Mouse (Mus musculus) olfactory bulb, adult 2 months (tissue): ENCODE data around the gene Il2rg. TPM values are rescaled to one million over a fixed set of nuclear protein-coding genes. Genes with fewer than 3 reads are reported as not detected.

Experiments
- H3K27ac ChIP-seq: fragments of 200-500 bp; 2 replicates; pipeline ENCODE4 v1.5.1; 2012; ENCODE audit warnings: low read depth, low read length; ENCODE audit not compliant: insufficient read depth
- H3K4me1 ChIP-seq: fragments of 200-500 bp; 2 replicates; pipeline ENCODE4 v1.6.1; 2012; ENCODE audit warnings: low read length; ENCODE audit not compliant: control insufficient read depth, insufficient read depth
- H3K4me3 ChIP-seq: fragments of 200-500 bp; 2 replicates; pipeline ENCODE4 v1.5.1; 2012; ENCODE audit warnings: mild to moderate bottlenecking, low read depth, low read length, moderate library complexity; ENCODE audit not compliant: insufficient read depth
- CTCF ChIP-seq: fragments of 200-500 bp; IDR thresholded peaks from 2 replicates; pipeline ENCODE4 v1.5.1; 2012; ENCODE audit warnings: low read depth, mild to moderate bottlenecking, low read length, moderate library complexity; ENCODE audit not compliant: insufficient read depth
- POLR2A ChIP-seq: fragments of 200-500 bp; IDR thresholded peaks from 2 replicates; pipeline ENCODE4 v1.6.1; 2012; ENCODE audit warnings: mild to moderate bottlenecking, low read depth, low read length, moderate library complexity; ENCODE audit not compliant: insufficient read depth
- WGBS: fragments of 180-500 bp; shearing (Covaris S2); methylation state at CpG from one replicate; pipeline ENCODE4 v1.1.7; 2018; 5-methylcytosine and 5-hydroxymethylcytosine counted together
- polyA plus RNA-seq: library from polyadenylated mRNA; stranded (reverse); fragments of >200 nt; gene quantifications from 2 replicates; pipeline ENCODE4 v1.2.4, GENCODE M21; 2012; ENCODE audit warnings: low replicate concordance; ENCODE audit not compliant: missing spikeins, insufficient read depth, insufficient read length

The Il2rg gene
- polyA plus RNA-seq, 1 experiment, result not detected

DNA sequence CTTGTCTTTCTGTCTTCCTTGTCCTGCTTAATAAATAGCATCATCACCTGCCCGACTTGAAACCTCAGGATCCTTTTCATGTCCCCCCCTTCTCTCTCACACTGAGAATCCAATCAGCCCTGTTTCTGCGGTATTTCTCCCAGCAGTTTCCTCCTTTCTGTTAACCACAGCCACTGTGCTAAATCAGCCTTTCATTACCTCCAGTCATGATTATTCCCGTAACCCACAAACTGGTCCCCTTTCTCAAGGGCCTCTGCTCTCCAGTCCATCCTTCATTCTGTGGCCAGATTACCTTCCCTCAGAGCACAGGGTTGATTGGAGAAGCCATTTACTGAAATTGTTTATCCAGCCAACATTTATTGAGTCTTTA lies 685 bp upstream of the Il2rg start, which contains the start of gene Gm20489:
Gm20489 (minus strand) TSS at position 269 of the 370 bp plus-strand sequence.
- Histone ChIP-seq H3K4me1 (no peaks in the 10 kb centered on the region), H3K4me3 (no peak within 1 kb of the TSS), H3K27ac (no peak within 1 kb of the TSS)
- WGBS, result 64% methylated on average over 3 of the region's 3 CpGs
- TF ChIP-seq POLR2A (no peak), CTCF (no peak)

DNA sequence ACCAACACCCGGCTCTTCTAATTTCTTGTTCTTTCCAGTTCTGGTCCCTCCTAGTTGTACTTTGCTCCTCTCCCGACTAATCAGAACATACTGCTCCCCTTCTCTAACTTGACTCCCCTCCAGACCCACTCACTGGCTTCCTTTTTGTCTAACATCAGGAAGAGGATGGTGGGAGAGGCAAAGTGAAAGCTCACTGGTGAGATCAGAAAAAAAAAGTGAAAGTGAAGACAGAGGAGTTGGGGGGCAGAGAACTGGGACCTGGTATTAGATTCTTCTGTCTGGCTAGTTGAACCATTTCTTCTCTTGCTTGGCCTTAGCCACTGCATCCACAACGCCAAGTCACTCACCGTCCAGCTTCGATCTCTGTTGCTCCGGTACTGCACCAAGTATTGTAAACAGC lies 1.4 kb downstream of the Il2rg start:
- Histone ChIP-seq H3K4me1 (no peaks in the 10 kb centered on the region), H3K4me3 (no peak overlapping the region), H3K27ac (no peak overlapping the region)
- WGBS, result 95% methylated on average over 6 of the region's 6 CpGs
- TF ChIP-seq CTCF, result no peak
- TF ChIP-seq POLR2A, result no peak

DNA sequence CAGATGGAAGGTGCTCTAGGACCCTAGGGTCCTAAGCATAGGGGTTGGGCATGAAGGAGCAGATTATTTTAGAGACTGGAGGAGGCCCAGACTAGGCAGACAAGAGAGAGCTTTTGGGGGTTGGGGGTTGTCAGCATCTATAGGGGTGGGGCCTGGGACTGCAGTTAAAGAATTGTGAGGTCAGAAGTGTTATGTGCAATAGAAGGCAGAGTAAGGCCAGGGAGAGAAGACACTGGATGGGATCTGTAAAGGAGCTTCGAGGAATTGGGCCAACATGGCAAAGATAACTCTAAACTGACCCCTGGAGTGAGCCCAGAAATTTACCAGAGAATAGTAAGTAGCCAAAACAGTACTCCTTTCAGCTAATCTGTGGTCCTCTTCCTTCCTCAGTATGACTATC lies 4.2 kb downstream of the Il2rg start, which contains the start of gene Gm614:
Gm614 (minus strand) TSS at position 101 of the 400 bp plus-strand sequence.
- WGBS, result 91% methylated on average over 1 of the region's 1 CpGs
- TF ChIP-seq CTCF, result no peak
- TF ChIP-seq POLR2A, result no peak
- Histone ChIP-seq H3K27ac (no peak within 1 kb of the TSS), H3K4me1 (peaks cover 5% of the 10 kb centered on the region; the same call in 1 of the 2 replicates), H3K4me3 (no peak within 1 kb of the TSS)

DNA sequence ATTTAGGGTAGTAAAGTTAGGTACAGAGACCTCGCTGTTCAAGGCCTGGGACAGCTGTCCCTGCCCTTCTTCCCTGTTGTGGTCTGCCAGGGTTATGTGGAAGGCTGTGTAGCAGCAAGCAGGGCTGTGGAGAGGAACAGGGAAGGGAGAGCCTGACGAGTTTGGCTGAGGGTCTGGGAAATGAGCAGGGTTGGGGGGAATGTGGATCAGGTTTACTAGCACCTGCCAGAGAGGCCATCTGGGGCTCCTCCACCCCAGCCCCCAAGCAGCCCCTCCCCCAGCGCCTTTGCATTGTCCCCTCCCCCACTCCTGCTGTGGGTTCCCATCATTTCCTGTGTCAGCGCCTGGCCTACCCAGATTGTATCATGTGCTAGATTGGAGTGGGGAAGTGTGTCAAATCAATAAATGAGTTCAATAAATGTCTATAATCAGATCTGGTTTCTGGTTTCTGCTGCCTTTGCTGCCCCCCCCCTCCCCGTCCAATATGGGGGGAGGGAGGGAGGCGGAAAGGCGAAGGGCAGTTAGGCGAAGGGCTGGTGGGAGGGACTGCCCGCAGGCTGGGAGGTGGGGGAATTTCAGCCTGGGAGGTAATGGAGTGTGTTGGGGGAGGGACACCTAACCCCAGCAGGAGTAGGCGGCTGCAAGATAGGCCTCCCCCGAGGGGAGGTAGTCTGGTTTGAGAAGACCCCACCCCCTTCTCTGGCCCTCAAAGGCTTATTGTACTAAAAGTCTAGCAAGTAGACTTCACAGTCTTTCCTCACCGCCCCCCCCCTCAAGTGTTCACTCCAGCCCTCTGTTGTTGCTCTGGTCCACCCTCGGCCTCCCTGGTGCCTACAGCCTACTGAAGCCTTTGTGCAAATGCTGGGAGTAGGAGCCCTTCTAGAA lies 7.4 kb downstream of the Il2rg start:
- H3K27ac ChIP-seq, result no peak overlapping the region
- peaks cover 6% of the 10 kb centered on the region; the same call in 1 of the 2 replicates for H3K4me1 ChIP-seq
- 35% methylated on average over 13 of the region's 13 CpGs for WGBS
- H3K4me3 ChIP-seq, result no peak overlapping the region
- TF ChIP-seq CTCF, result no peak
- TF ChIP-seq POLR2A, result no peak

DNA sequence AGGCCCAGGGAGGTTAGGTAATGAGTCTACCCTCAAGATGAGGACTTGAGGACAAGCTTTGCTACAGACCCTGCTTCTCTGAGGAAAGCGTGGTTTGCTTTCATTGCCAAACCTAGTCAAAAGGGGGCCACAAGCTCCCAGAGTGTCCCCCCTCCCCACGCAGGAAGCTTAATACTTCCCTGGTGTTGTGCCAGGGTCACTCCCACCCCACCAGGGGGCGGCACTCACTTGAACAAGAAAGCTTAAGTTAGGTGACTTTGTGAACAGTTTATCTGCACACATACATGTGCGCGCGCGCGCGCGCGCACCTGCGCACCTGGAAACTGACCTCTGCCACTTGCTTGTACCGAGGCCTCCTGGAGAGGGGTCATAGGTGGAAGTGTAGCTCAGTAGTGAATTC lies 11.5 kb downstream of the Il2rg start:
- H3K4me1 ChIP-seq, result peaks cover 9% of the 10 kb centered on the region; the same call in 1 of the 2 replicates
- no peak overlapping the region for H3K4me3 ChIP-seq
- WGBS, result 85% methylated on average over 13 of the region's 13 CpGs
- no peak for TF ChIP-seq POLR2A
- no peak for TF ChIP-seq CTCF
- no peak overlapping the region for H3K27ac ChIP-seq

DNA sequence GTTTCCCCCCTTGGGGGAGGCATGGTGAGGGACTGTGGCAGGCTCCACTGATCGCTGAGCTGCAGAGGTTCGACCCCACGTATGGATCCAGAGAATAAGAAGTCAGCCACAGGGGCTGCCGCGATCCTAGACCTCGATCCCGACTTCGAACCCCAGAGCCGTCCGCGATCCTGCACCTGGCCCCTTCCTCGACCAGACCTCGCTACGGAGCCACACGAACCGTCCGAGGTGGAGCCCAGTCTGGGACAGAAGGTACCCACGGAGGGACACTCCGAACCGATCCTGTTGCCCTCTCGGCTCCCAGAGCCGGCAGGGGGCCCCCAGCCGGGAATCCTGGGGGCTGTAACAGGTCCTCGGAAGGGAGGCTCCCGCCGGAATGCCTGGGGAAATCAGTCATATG lies 13.3 kb downstream of the Il2rg start:
- TF ChIP-seq CTCF (no peak), POLR2A (no peak)

DNA sequence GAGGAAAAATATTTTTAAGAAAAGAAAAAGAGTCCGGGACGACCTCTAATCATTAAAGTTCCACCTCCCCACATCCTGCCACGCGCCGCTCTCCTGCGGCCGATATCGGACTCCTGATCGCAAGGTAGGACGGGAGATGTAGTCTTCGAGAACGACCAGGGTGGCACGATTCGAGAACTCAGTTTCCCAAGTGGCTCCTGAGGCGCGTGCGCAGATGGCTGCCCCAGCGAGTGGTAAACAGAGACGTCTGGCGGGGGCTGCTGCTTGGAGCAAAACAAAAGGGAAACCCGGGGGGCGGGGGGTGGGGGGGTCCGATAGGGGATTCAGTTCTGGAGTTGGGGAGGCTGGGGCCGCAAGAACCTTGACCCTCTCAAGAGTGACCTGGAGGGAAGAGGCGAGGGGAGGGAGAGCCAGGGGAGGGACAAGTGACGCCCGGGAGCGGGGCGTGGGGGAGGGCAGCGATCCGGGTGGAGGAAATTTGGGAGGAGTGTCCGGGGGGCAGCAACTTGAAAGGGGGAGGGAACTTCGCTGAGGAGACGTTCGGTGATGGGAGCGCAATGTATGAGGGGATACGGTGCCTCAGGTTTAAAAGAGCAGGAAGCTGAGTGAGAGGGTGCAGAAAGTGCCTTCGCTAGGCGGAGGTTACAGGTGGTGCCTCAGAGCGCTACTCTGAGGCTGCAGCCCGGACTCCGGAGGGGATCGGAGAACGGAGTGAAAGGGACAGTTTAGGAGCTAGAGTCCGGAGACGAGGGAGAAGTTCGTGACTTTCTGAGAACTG lies 13.9 kb downstream of the Il2rg start, which contains the start of gene Foxo4:
Foxo4 (plus strand) TSS at position 577 of the 778 bp plus-strand sequence.
- WGBS, result 17% methylated on average over 47 of the region's 47 CpGs
- peak within 1 kb of the TSS; percentile 55 for H3K4me3 ChIP-seq
- peaks cover 3% of the 10 kb centered on the region; the same call in 1 of the 2 replicates for H3K4me1 ChIP-seq
- no peak for TF ChIP-seq CTCF
- 0 out of 2 replicates have a peak, but pooled peaks have one; percentile 14 for TF ChIP-seq POLR2A
- H3K27ac ChIP-seq, result no peak within 1 kb of the TSS

More for the DNA sequence above, 13.3 kb downstream of the Il2rg start:
- Histone ChIP-seq H3K4me3 (peak overlapping the region; percentile 55), H3K27ac (no peak overlapping the region), H3K4me1 (peaks cover 3% of the 10 kb centered on the region; the same call in 1 of the 2 replicates)
- 23% methylated on average over 26 of the region's 26 CpGs for WGBS

DNA sequence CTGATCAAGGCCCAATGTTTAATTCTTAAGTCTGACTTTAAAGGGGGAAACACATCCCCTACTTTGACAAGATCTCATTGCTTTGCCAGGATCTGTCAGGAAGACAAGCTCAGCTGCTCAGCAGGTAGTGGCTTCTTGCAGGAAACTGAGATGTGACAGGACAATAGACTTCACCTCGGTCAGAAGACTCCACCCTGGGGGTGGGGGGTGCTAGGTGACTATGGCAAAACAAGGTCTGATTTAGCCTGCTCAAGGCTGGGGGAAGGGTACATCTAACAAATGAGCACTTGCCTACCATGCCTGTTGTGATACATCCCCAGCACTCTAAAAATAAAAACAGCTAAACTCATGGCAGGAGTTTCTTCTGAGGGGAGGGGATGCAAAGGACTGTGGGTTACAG lies 23.0 kb downstream of the Il2rg start:
- Histone ChIP-seq H3K4me1 (no peaks in the 10 kb centered on the region), H3K4me3 (no peak overlapping the region), H3K27ac (no peak overlapping the region)
- WGBS, result 36% methylated on average over 1 of the region's 1 CpGs
- TF ChIP-seq POLR2A, result no peak
- TF ChIP-seq CTCF, result no peak
